Mouse (Mus musculus) ES-Bruce4 (cell line): ENCODE measurements at regions not wholly inside any gene's neighbourhood (a gene's known extent, or its start where the extent isn't known, plus 50 kb on each side); places are given as distances from the start of the nearest gene placed in this dataset.

ENCODE experiments used
- H3K27ac ChIP-seq: 2 replicates; pipeline ENCODE4 v1.5.1; 2012; ENCODE audit warnings: low read length, inconsistent platforms; ENCODE audit not compliant: insufficient read depth
- H3K27me3 ChIP-seq: 2 replicates; pipeline ENCODE4 v1.6.1; 2012; ENCODE audit warnings: mild to moderate bottlenecking, low read length, inconsistent platforms; ENCODE audit not compliant: control insufficient read depth, poor library complexity, insufficient read depth, severe bottlenecking
- H3K36me3 ChIP-seq: 2 replicates; pipeline ENCODE4 v1.6.1; 2012; ENCODE audit warnings: inconsistent platforms, mild to moderate bottlenecking, low read length, moderate library complexity; ENCODE audit not compliant: control insufficient read depth, poor library complexity, insufficient read depth, severe bottlenecking
- H3K4me1 ChIP-seq: one replicate; pipeline ENCODE4 v1.8.1; 2011; ENCODE audit warnings: low read length; ENCODE audit not compliant: control insufficient read depth, insufficient read depth
- H3K4me3 ChIP-seq: 2 replicates; pipeline ENCODE4 v1.5.1; 2011; ENCODE audit warnings: low read depth, mild to moderate bottlenecking, low read length
- H3K9ac ChIP-seq: 2 replicates; pipeline ENCODE4 v1.6.1; 2012; ENCODE audit warnings: low read depth, mild to moderate bottlenecking, inconsistent platforms; ENCODE audit not compliant: poor library complexity, severe bottlenecking
- H3K9me3 ChIP-seq: replicated peaks from 2 replicates; pipeline ENCODE4 v1.6.1; 2012; ENCODE audit warnings: mild to moderate bottlenecking, low read length, inconsistent platforms; ENCODE audit not compliant: control insufficient read depth, poor library complexity, insufficient read depth, severe bottlenecking
- CTCF ChIP-seq: IDR thresholded peaks from one replicate; pipeline ENCODE4 v1.8.1; 2011; ENCODE audit warnings: low read depth, low read length
- EP300 ChIP-seq: IDR thresholded peaks from 2 replicates; pipeline ENCODE4 v1.6.1; 2011; ENCODE audit warnings: low read depth, low read length; ENCODE audit not compliant: insufficient read depth
- POLR2A ChIP-seq: IDR thresholded peaks from one replicate; pipeline ENCODE4 v1.8.1; 2011; ENCODE audit warnings: low read length; ENCODE audit not compliant: insufficient read depth

GRCm38 (mm10) chr13:35512029-35512507, 147.6 kb upstream of the Cdyl start:
- TF ChIP-seq CTCF = no peak
- TF ChIP-seq EP300 = no peak
- TF ChIP-seq POLR2A = no peak
- no peaks in the 10 kb centered on the region for H3K9me3 ChIP-seq

GRCm38 (mm10) chr13:35513120-35513519, 146.5 kb upstream of the Cdyl start:
- TF ChIP-seq EP300 (no peak), POLR2A (no peak), CTCF (no peak)
- H3K9ac ChIP-seq = no peak overlapping the region
- H3K27me3 ChIP-seq = no peaks in the 10 kb centered on the region
- H3K27ac ChIP-seq = no peak overlapping the region
- H3K9me3 ChIP-seq = no peaks in the 10 kb centered on the region
- H3K4me1 ChIP-seq = no peaks in the 10 kb centered on the region
- no peaks in the 10 kb centered on the region for H3K36me3 ChIP-seq
- H3K4me3 ChIP-seq = no peak overlapping the region

More at GRCm38 (mm10) chr13:35512029-35512507, 147.6 kb upstream of the Cdyl start:
- no peak overlapping the region for H3K9ac ChIP-seq
- no peaks in the 10 kb centered on the region for H3K4me1 ChIP-seq
- H3K27ac ChIP-seq = no peak overlapping the region
- H3K4me3 ChIP-seq = no peak overlapping the region
- H3K36me3 ChIP-seq = no peaks in the 10 kb centered on the region
- no peaks in the 10 kb centered on the region for H3K27me3 ChIP-seq

- Histone ChIP-seq H3K4me1 (no peaks in the 10 kb centered on the region), H3K36me3 (no peaks in the 10 kb centered on the region), H3K27ac (no peak overlapping the region), H3K4me3 (no peak overlapping the region), H3K9me3 (no peaks in the 10 kb centered on the region), H3K9ac (no peak overlapping the region), H3K27me3 (no peaks in the 10 kb centered on the region)
- TF ChIP-seq POLR2A = no peak
- TF ChIP-seq CTCF = no peak
- TF ChIP-seq EP300 = no peak
Observed at GRCm38 (mm10) chr13:35515291-35515690, 144.3 kb upstream of the Cdyl start.

GRCm38 (mm10) chr13:35517692-35518091, 141.9 kb upstream of the Cdyl start:
- no peaks in the 10 kb centered on the region for H3K9me3 ChIP-seq
- no peak overlapping the region for H3K9ac ChIP-seq
- H3K4me3 ChIP-seq = no peak overlapping the region
- H3K36me3 ChIP-seq = no peaks in the 10 kb centered on the region
- H3K4me1 ChIP-seq = no peaks in the 10 kb centered on the region
- no peaks in the 10 kb centered on the region for H3K27me3 ChIP-seq
- no peak overlapping the region for H3K27ac ChIP-seq
- TF ChIP-seq CTCF = no peak

GRCm38 (mm10) chr13:35522272-35522671, 137.4 kb upstream of the Cdyl start:
- H3K4me3 ChIP-seq = no peak overlapping the region
- TF ChIP-seq POLR2A = no peak
- TF ChIP-seq CTCF = no peak
- no peak for TF ChIP-seq EP300
- no peak overlapping the region for H3K27ac ChIP-seq
- H3K9ac ChIP-seq = no peak overlapping the region
- H3K27me3 ChIP-seq = no peaks in the 10 kb centered on the region
- H3K4me1 ChIP-seq = no peaks in the 10 kb centered on the region
- no peaks in the 10 kb centered on the region for H3K9me3 ChIP-seq
- no peaks in the 10 kb centered on the region; the same call in 1 of the 2 replicates for H3K36me3 ChIP-seq

GRCm38 (mm10) chr13:35529577-35529976, 130.1 kb upstream of the Cdyl start:
- no peaks in the 10 kb centered on the region for H3K9me3 ChIP-seq
- TF ChIP-seq EP300 = no peak
- no peak for TF ChIP-seq POLR2A
- TF ChIP-seq CTCF = no peak
- no peaks in the 10 kb centered on the region; the same call in 1 of the 2 replicates for H3K36me3 ChIP-seq
- H3K4me3 ChIP-seq = no peak overlapping the region
- H3K9ac ChIP-seq = no peak overlapping the region
- no peak overlapping the region for H3K27ac ChIP-seq
- no peaks in the 10 kb centered on the region for H3K4me1 ChIP-seq
- no peaks in the 10 kb centered on the region for H3K27me3 ChIP-seq
